Mouse (Mus musculus): ENCODE results near the gene Ttll5. TPM values are rescaled to one million over a fixed set of nuclear protein-coding genes. Genes with fewer than 3 reads are reported as not detected.

The Ttll5 gene
- polyA plus RNA-seq, 1 experiment from 2014 or later = 14.0 TPM

DNA sequence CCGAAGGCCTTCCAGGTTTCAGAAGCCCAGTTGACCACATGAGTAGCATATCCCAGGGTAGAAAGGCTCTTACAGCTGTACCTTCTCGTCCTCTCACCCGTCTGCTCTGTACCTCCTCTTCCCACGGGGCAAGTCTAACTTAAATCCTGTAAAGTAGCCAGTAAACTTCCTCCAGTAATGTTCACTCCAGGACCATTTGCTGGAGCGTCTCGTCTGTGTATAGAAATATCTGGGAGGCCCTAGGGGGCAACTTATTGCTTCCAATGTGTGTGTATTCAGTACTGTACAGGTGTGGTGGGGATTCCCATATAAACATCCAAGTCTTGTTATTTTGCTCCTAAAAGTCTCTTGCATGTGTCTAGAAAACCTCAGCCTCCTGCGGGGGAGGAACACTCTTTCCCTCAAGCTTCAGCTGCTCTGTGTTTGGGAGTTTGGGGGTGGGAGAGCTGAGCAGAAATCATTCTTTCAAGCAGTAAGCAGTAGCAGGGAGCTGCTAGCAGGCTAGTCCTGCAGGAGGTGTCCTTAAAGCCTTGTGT is 176.7 kb downstream of the Ttll5 start:
- WGBS = 83% methylated on average over 7 of the region's 7 CpGs
- H3K36me3 ChIP-seq = peaks cover 4% of the 10 kb centered on the region; the same call in 1 of the 2 replicates
- no peaks in the 10 kb centered on the region for H3K9me3 ChIP-seq
- 0 out of 2 replicates have a peak, but pooled peaks cover 7% of the 10 kb centered on the region for H3K4me1 ChIP-seq (replicated peaks)
- H3K27me3 ChIP-seq = no peaks in the 10 kb centered on the region
- H3K4me3 ChIP-seq (replicated peaks) = no peak overlapping the region
- no peak overlapping the region for H3K4me2 ChIP-seq (replicated peaks)
- H3K27ac ChIP-seq = no peak overlapping the region
- no peak for ATAC-seq
- no peak overlapping the region for H3K9ac ChIP-seq (replicated peaks)

DNA sequence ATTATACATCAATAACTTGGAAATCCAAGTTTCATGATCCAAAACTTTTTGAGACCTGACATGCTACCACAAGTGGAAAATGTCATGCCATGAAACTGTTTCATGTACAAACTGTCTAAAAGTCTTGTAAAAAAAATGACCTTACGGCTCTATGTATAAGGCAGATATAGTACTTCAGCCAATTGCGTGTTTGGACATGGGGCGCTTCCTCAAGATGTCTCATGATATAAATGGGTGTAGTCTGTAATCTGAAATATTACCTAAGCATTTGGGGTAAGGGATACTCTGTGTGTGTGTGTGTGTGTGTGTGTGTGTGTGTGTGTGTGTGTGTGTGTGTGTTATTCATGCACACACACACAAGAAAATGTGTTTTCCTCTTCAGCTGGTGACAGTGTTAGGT is 180.2 kb downstream of the Ttll5 start:
- Histone ChIP-seq H3K4me1 (replicated peaks) (0 out of 2 replicates have a peak, but pooled peaks cover 6% of the 10 kb centered on the region), H3K9me3 (no peaks in the 10 kb centered on the region), H3K9ac (replicated peaks) (no peak overlapping the region), H3K27ac (no peak overlapping the region), H3K4me2 (replicated peaks) (no peak overlapping the region), H3K27me3 (no peaks in the 10 kb centered on the region), H3K36me3 (no peaks in the 10 kb centered on the region), H3K4me3 (replicated peaks) (no peak overlapping the region)
- 98% methylated on average over 3 of the region's 3 CpGs for WGBS
- no peak for ATAC-seq

DNA sequence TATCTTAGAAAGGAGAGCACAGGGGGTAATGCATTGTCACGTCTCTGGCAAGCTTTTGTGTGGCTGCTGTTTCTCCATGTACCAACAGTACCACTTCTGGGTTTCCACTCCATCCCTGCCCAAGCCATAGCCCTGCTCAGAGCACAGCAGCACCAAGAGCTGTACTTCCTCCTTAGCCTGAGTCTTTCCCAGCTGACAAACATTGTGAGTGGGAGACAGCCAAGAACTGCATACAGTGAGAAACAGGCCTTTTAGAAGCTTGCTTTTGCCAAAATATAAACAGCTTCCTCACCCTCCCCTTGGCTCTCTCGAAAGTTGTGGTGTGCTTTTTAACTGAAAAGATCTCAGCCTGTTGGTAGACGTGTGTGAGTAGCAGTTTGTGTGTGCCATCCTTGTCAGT is 182.9 kb downstream of the Ttll5 start:
- no peaks in the 10 kb centered on the region for H3K9me3 ChIP-seq
- H3K27ac ChIP-seq = no peak overlapping the region
- WGBS = 72% methylated on average over 3 of the region's 3 CpGs
- no peaks in the 10 kb centered on the region for H3K36me3 ChIP-seq
- no peaks in the 10 kb centered on the region for H3K4me1 ChIP-seq (replicated peaks)
- no peak overlapping the region for H3K9ac ChIP-seq (replicated peaks)
- no peak overlapping the region for H3K4me2 ChIP-seq (replicated peaks)
- no peak overlapping the region for H3K4me3 ChIP-seq (replicated peaks)
- H3K27me3 ChIP-seq = no peaks in the 10 kb centered on the region
- no peak for ATAC-seq

GRCm38 (mm10) chr12:86010656-86011055 is 186.2 kb downstream of the Ttll5 start:
- Histone ChIP-seq H3K9me3 (no peaks in the 10 kb centered on the region), H3K9ac (replicated peaks) (no peak overlapping the region), H3K27me3 (no peaks in the 10 kb centered on the region), H3K27ac (no peak overlapping the region), H3K4me1 (replicated peaks) (no peaks in the 10 kb centered on the region), H3K4me3 (replicated peaks) (no peak overlapping the region), H3K4me2 (replicated peaks) (no peak overlapping the region), H3K36me3 (peaks cover 8% of the 10 kb centered on the region; the same call in 1 of the 2 replicates)
- 86% methylated on average over 5 of the region's 5 CpGs for WGBS
- no peak for ATAC-seq

GRCm38 (mm10) chr12:86012195-86012594 is 187.7 kb downstream of the Ttll5 start:
- no peak for ATAC-seq

GRCm38 (mm10) chr12:86014174-86014573 is 189.7 kb downstream of the Ttll5 start:
- Histone ChIP-seq H3K27me3 (no peaks in the 10 kb centered on the region), H3K9me3 (no peaks in the 10 kb centered on the region), H3K36me3 (peaks cover 8% of the 10 kb centered on the region; the same call in 1 of the 2 replicates), H3K4me1 (replicated peaks) (no peaks in the 10 kb centered on the region), H3K9ac (replicated peaks) (no peak overlapping the region), H3K4me2 (replicated peaks) (no peak overlapping the region), H3K27ac (no peak overlapping the region), H3K4me3 (replicated peaks) (no peak overlapping the region)
- 88% methylated on average over 2 of the region's 2 CpGs for WGBS
- no peak for ATAC-seq

More at GRCm38 (mm10) chr12:86012195-86012594, 187.7 kb downstream of the Ttll5 start:
- Histone ChIP-seq H3K4me3 (replicated peaks) (no peak overlapping the region), H3K36me3 (peaks cover 8% of the 10 kb centered on the region; the same call in 1 of the 2 replicates), H3K9ac (replicated peaks) (no peak overlapping the region), H3K27me3 (no peaks in the 10 kb centered on the region), H3K4me2 (replicated peaks) (no peak overlapping the region), H3K9me3 (no peaks in the 10 kb centered on the region), H3K27ac (no peak overlapping the region), H3K4me1 (replicated peaks) (no peaks in the 10 kb centered on the region)
- 82% methylated on average over 2 of the region's 2 CpGs for WGBS

DNA sequence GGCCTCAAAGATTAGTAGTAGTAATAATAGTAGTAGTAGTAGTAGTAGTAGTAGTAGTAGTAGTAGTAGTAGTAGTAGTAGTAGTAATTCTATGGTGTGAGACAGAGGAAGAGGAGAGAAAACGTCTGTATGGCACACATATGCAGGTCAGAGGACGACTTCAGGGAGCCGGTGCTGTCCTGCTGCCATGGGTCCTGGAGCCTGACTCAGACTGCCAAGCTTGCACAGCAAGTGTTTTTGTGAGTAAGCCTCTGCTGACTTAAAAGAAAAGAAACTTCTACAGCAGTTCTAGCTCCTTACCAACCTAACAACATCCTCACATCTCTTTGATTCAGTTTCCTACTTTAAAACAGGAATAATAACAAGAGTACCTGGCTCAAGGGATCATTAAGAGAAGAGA is 190.2 kb downstream of the Ttll5 start:
- Histone ChIP-seq H3K4me3 (replicated peaks) (no peak overlapping the region), H3K4me1 (replicated peaks) (no peaks in the 10 kb centered on the region), H3K27me3 (no peaks in the 10 kb centered on the region), H3K9ac (replicated peaks) (no peak overlapping the region), H3K27ac (no peak overlapping the region), H3K36me3 (peaks cover 8% of the 10 kb centered on the region; the same call in 1 of the 2 replicates), H3K9me3 (no peaks in the 10 kb centered on the region), H3K4me2 (replicated peaks) (no peak overlapping the region)
- ATAC-seq = no peak
- 81% methylated on average over 3 of the region's 3 CpGs for WGBS

GRCm38 (mm10) chr12:86015114-86015513 is 190.7 kb downstream of the Ttll5 start:
- 84% methylated on average over 2 of the region's 2 CpGs for WGBS
- no peak overlapping the region for H3K4me2 ChIP-seq (replicated peaks)
- no peaks in the 10 kb centered on the region for H3K27me3 ChIP-seq
- no peaks in the 10 kb centered on the region for H3K4me1 ChIP-seq (replicated peaks)
- H3K4me3 ChIP-seq (replicated peaks) = no peak overlapping the region
- no peak for ATAC-seq
- H3K36me3 ChIP-seq = peaks cover 8% of the 10 kb centered on the region; the same call in 1 of the 2 replicates
- H3K9ac ChIP-seq (replicated peaks) = no peak overlapping the region
- no peaks in the 10 kb centered on the region for H3K9me3 ChIP-seq
- H3K27ac ChIP-seq = no peak overlapping the region

DNA sequence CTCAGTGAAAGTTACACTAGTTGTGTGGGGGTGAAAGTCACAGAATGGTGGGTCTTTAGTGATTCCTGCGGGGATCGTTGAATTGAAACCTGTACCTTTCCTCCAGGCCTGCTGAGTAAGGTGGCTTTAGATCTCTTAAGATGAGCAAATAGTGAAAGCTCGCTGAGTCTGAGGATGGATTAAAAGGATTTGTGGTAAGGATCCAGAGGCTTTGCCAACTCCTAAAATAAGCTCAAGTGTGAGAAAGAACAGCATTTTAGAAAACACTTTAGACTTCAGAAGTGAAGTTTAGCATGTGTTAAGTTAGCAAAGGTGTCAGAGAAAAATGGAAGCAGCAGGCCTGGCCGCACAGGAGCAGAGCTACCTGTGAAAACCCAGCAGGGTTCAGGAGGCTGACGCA is 192.9 kb downstream of the Ttll5 start:
- Histone ChIP-seq H3K4me1 (replicated peaks) (no peaks in the 10 kb centered on the region), H3K9me3 (no peaks in the 10 kb centered on the region), H3K9ac (replicated peaks) (no peak overlapping the region), H3K36me3 (peaks cover 13% of the 10 kb centered on the region; the same call in 1 of the 2 replicates), H3K4me2 (replicated peaks) (no peak overlapping the region), H3K4me3 (replicated peaks) (no peak overlapping the region), H3K27me3 (no peaks in the 10 kb centered on the region), H3K27ac (no peak overlapping the region)
- no peak for ATAC-seq
- 64% methylated on average over 5 of the region's 5 CpGs for WGBS

DNA sequence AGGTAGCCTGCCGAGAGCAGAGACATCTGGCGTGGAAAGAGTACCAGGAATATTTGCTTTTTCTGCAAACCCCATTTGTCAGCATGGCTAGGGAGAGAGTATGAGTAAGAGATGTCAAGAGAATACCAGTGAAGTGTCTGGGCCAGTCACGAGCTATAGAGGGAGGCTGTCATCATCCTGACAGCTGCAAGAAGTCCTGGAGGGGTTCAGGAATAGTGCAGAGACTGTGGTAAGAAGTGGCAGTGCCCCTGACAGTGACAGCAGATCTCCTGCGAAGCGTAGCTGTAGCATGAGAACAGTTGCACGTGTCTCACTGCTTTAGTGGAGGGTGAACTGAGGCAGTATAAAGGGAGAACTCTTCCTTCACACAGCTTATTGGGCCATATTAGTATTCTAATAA is 197.1 kb downstream of the Ttll5 start:
- Histone ChIP-seq H3K9ac (replicated peaks) (no peak overlapping the region), H3K27ac (no peak overlapping the region), H3K27me3 (no peaks in the 10 kb centered on the region), H3K4me3 (replicated peaks) (no peak overlapping the region), H3K4me1 (replicated peaks) (peaks cover 6% of the 10 kb centered on the region; the same call in 1 of the 2 replicates), H3K9me3 (no peaks in the 10 kb centered on the region), H3K4me2 (replicated peaks) (no peak overlapping the region), H3K36me3 (peaks cover 9% of the 10 kb centered on the region; the same call in 1 of the 2 replicates)
- WGBS = 90% methylated on average over 6 of the region's 6 CpGs
- no peak for ATAC-seq

GRCm38 (mm10) chr12:86022282-86022984 is 198.0 kb downstream of the Ttll5 start:
- H3K4me3 ChIP-seq (replicated peaks) = no peak overlapping the region
- WGBS = 85% methylated on average over 9 of the region's 9 CpGs
- H3K36me3 ChIP-seq = peaks cover 9% of the 10 kb centered on the region; the same call in 1 of the 2 replicates
- no peak for ATAC-seq
- H3K9me3 ChIP-seq = no peaks in the 10 kb centered on the region
- H3K27ac ChIP-seq = no peak overlapping the region
- H3K4me2 ChIP-seq (replicated peaks) = no peak overlapping the region
- H3K9ac ChIP-seq (replicated peaks) = no peak overlapping the region
- no peaks in the 10 kb centered on the region for H3K27me3 ChIP-seq
- H3K4me1 ChIP-seq (replicated peaks) = peaks cover 6% of the 10 kb centered on the region; the same call in 1 of the 2 replicates

DNA sequence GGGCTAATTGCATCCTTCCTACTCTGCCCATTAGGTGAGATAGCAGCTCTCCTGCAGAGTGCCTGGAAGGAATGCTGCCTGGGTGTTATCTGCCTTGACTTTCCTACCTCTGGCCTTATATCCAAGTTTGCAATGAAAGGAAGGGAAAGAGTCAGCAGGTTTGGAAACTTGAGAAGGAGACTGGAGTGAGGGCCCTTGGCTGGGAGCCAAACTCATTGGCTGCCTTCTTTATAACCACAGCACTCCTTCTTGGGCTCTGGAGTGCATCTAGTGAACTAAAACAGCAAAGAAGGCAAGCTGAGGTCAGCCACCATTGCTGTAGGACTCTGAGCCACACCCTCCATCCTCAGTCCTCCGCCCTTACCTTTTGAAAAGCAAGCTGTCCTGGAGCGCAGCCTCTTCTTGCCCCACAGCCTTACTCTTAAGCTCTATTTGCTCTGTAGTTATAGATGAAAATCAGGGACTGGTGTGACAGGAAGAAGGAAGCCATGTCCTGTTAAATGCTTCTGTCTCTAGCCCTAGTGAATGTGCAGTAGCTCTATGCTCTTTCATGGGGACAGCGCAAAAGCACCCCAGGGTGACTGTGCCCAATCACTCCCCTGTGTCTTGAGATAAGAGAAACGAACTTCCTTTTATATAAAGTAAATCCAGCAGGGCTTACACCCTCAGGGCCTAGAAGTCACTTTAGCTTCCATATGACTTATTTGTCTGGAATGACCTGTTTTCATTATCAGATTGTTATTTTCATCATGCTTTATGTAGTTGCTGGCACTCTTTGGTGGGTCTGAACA is 198.8 kb downstream of the Ttll5 start:
- no peak for ATAC-seq
- 77% methylated on average over 4 of the region's 4 CpGs for WGBS

More for the DNA sequence above, 198.8 kb downstream of the Ttll5 start:
- Histone ChIP-seq H3K4me3 (replicated peaks) (no peak overlapping the region), H3K27me3 (no peaks in the 10 kb centered on the region), H3K9me3 (no peaks in the 10 kb centered on the region), H3K27ac (no peak overlapping the region), H3K4me2 (replicated peaks) (no peak overlapping the region), H3K36me3 (peaks cover 9% of the 10 kb centered on the region; the same call in 1 of the 2 replicates), H3K9ac (replicated peaks) (no peak overlapping the region), H3K4me1 (replicated peaks) (peaks cover 6% of the 10 kb centered on the region; the same call in 1 of the 2 replicates)

All from midbrain, embryonic 13.5 days (tissue).